Mouse (Mus musculus): ENCODE results near the gene Sertad1.
"Not testable (repeated sequence)": the region's sequence is repeated elsewhere in the genome, so short reads cannot be mapped to it uniquely, and the experiment has no call there.

The Sertad1 gene

GRCm38 (mm10) chr7:27473156-27473834, 13.4 kb upstream of the Sertad1 start, which contains the start of gene Sertad3:
Sertad3 (plus strand) TSS chr7:27473768.
- DNase-seq (ENCODE audit: low spot score): peak; percentile 96

- DNase-seq (ENCODE audit: low spot score): no peak
Observed at GRCm38 (mm10) chr7:27473835-27474489, 12.7 kb upstream of the Sertad1 start.

GRCm38 (mm10) chr7:27474490-27474954, 12.2 kb upstream of the Sertad1 start:
- peak; percentile 91 for DNase-seq (ENCODE audit: low spot score)

- no peak for DNase-seq (ENCODE audit: low spot score)
Observed at GRCm38 (mm10) chr7:27475596-27475995, 11.1 kb upstream of the Sertad1 start.

GRCm38 (mm10) chr7:27476098-27476635, 10.5 kb upstream of the Sertad1 start:
- no peak for DNase-seq (ENCODE audit: low spot score)

GRCm38 (mm10) chr7:27478561-27478960, 8.1 kb upstream of the Sertad1 start:
- no peak for DNase-seq (ENCODE audit: low spot score)

GRCm38 (mm10) chr7:27479750-27480149, 7.0 kb upstream of the Sertad1 start:
- DNase-seq (ENCODE audit: low spot score): no peak

- DNase-seq (ENCODE audit: low spot score): no peak
Observed at GRCm38 (mm10) chr7:27480506-27480905, 6.2 kb upstream of the Sertad1 start.

GRCm38 (mm10) chr7:27480927-27481626, 5.6 kb upstream of the Sertad1 start:
- no peak for DNase-seq (ENCODE audit: low spot score)

GRCm38 (mm10) chr7:27481627-27481969, 5.1 kb upstream of the Sertad1 start:
- no peak for DNase-seq (ENCODE audit: low spot score)

GRCm38 (mm10) chr7:27483860-27484259, 2.9 kb upstream of the Sertad1 start:
- no peak for DNase-seq (ENCODE audit: low spot score)

- DNase-seq (ENCODE audit: low spot score): no peak
Observed at GRCm38 (mm10) chr7:27486102-27486769, 474 bp upstream of the Sertad1 start.

- DNase-seq (ENCODE audit: low spot score): no peak
Observed at GRCm38 (mm10) chr7:27487740-27488268, 1.1 kb downstream of the Sertad1 start.

- DNase-seq (ENCODE audit: low spot score): no peak
Observed at GRCm38 (mm10) chr7:27489270-27489869, 2.7 kb downstream of the Sertad1 start.

GRCm38 (mm10) chr7:27490227-27490542, 3.5 kb downstream of the Sertad1 start:
- DNase-seq (ENCODE audit: low spot score): no peak

GRCm38 (mm10) chr7:27490543-27491329, 4.0 kb downstream of the Sertad1 start:
- peak; percentile 76 for DNase-seq (ENCODE audit: low spot score)

GRCm38 (mm10) chr7:27491856-27492255, 5.1 kb downstream of the Sertad1 start:
- DNase-seq (ENCODE audit: low spot score): no peak

- no peak for DNase-seq (ENCODE audit: low spot score)
Observed at GRCm38 (mm10) chr7:27493022-27493421, 6.3 kb downstream of the Sertad1 start.

- no peak for DNase-seq (ENCODE audit: low spot score)
Observed at GRCm38 (mm10) chr7:27493450-27493849, 6.7 kb downstream of the Sertad1 start.

- DNase-seq (ENCODE audit: low spot score): not testable (repeated sequence)
Observed at GRCm38 (mm10) chr7:27494659-27495367, 8.1 kb downstream of the Sertad1 start.
